Mouse (Mus musculus) lung, adult 2 months (tissue): ENCODE results near the gene Rftn1.

Experiments used
- CTCF ChIP-seq: fragments of 200-500 bp; IDR thresholded peaks from 2 replicates; pipeline ENCODE4 v1.5.1; 2011; ENCODE audit warnings: mild to moderate bottlenecking, low read length, control low read depth; ENCODE audit not compliant: insufficient read depth
- POLR2A ChIP-seq: fragments of 200-500 bp; IDR thresholded peaks from 2 replicates; pipeline ENCODE4 v1.6.1; 2011; ENCODE audit warnings: low read depth, mild to moderate bottlenecking, control low read depth, low read length, borderline replicate concordance; ENCODE audit errors: extremely low read depth

GRCm38 (mm10) chr17:50229534-50229933, 39.1 kb upstream of the Rftn1 start:
- TF ChIP-seq POLR2A (no peak), CTCF (no peak)
